Mouse (Mus musculus) heart, embryonic 13.5 days (tissue): ENCODE results near the gene Hmmr. TPM values are rescaled to one million over a fixed set of nuclear protein-coding genes. Genes with fewer than 3 reads are reported as not detected.

Experiments used
- ATAC-seq: fragments of 200-750 bp; cut with Nextera tagmentation; 2 replicates; pipeline ENCODE4 v1.8.0; 2017; ENCODE audit warnings: moderate TSS enrichment; ENCODE audit not compliant: insufficient number of reproducible peaks, low FRiP score, low TSS enrichment; ENCODE audit errors: extremely low read depth
- H3K27ac ChIP-seq: fragments of 300-500 bp; sonication (generic); replicated peaks from 2 replicates; pipeline ENCODE4 v1.5.1; 2015; ENCODE audit warnings: moderate library complexity, mild to moderate bottlenecking, inconsistent platforms
- H3K27me3 ChIP-seq: fragments of 300-500 bp; sonication (generic); replicated peaks from 2 replicates; pipeline ENCODE4 v1.6.1; 2015; ENCODE audit warnings: mild to moderate bottlenecking, inconsistent platforms
- H3K36me3 ChIP-seq: fragments of 300-500 bp; sonication (generic); 2 replicates; pipeline ENCODE4 v1.6.1; 2015; ENCODE audit warnings: mild to moderate bottlenecking, inconsistent platforms
- H3K4me1 ChIP-seq: fragments of 300-500 bp; sonication (generic); 2 replicates; pipeline ENCODE4 v1.6.1; 2015; ENCODE audit warnings: inconsistent platforms
- H3K4me2 ChIP-seq: fragments of 300-500 bp; sonication (generic); 2 replicates; pipeline ENCODE4 v1.6.1; 2015; ENCODE audit warnings: inconsistent platforms, mild to moderate bottlenecking, moderate library complexity
- H3K4me3 ChIP-seq: fragments of 300-500 bp; sonication (generic); 2 replicates; pipeline ENCODE4 v1.5.1; 2015; ENCODE audit warnings: moderate library complexity, mild to moderate bottlenecking, inconsistent platforms
- H3K9ac ChIP-seq: fragments of 300-500 bp; sonication (generic); 2 replicates; pipeline ENCODE4 v1.6.1; 2015; ENCODE audit warnings: inconsistent platforms, mild to moderate bottlenecking, moderate library complexity
- H3K9me3 ChIP-seq: fragments of 300-500 bp; sonication (generic); 2 replicates; pipeline ENCODE4 v1.6.1; 2016; ENCODE audit warnings: inconsistent platforms
- WGBS: fragments of 180-500 bp; shearing (Covaris S2); methylation state at CpG from one replicate; pipeline ENCODE4 v1.1.7; 2015; ENCODE audit warnings: mixed read lengths; 5-methylcytosine and 5-hydroxymethylcytosine counted together
- polyA plus RNA-seq: library from polyadenylated mRNA; unstranded; fragments of >200 nt; fragmentation: Nextera tagmentation; extraction: Ambion mirVana; gene quantifications from 2 replicates; pipeline ENCODE4 v1.2.1, GENCODE M21; 2015

Gene Hmmr
- 45.6 and 48.9 TPM in 2 replicates for polyA plus RNA-seq

GRCm38 (mm10) chr11:40733339-40734174, at the start of gene Hmmr, which contains the start of gene Nudcd2:
Gene Hmmr (minus strand): TSS chr11:40733422.
Gene Nudcd2 (plus strand): TSS chr11:40733667.
- H3K4me3 ChIP-seq, result peak within 1 kb of the TSS; percentile 88
- under 1% methylated on average over 52 of the region's 52 CpGs for WGBS
- H3K9ac ChIP-seq, result peak within 1 kb of the TSS; percentile 96

GRCm38 (mm10) chr11:40781857-40782256, 48.6 kb upstream of the Hmmr start:
- H3K4me2 ChIP-seq, result no peak overlapping the region
- H3K4me1 ChIP-seq, result no peaks in the 10 kb centered on the region
- H3K27ac ChIP-seq, result no peak overlapping the region
- no peak for ATAC-seq
- WGBS, result 61% methylated on average over 2 of the region's 2 CpGs
- no peak overlapping the region for H3K9ac ChIP-seq
- no peaks in the 10 kb centered on the region for H3K9me3 ChIP-seq
- no peaks in the 10 kb centered on the region for H3K27me3 ChIP-seq
- H3K36me3 ChIP-seq, result no peaks in the 10 kb centered on the region
- H3K4me3 ChIP-seq, result no peak overlapping the region

More at GRCm38 (mm10) chr11:40733339-40734174, at the start of gene Hmmr, which contains the start of gene Nudcd2:
- Histone ChIP-seq H3K27me3 (no peaks in the 10 kb centered on the region), H3K4me2 (peak within 1 kb of the TSS; percentile 89), H3K9me3 (no peaks in the 10 kb centered on the region), H3K36me3 (peaks cover 41% of the 10 kb centered on the region), H3K27ac (peak within 1 kb of the TSS; percentile 85), H3K4me1 (peaks cover 39% of the 10 kb centered on the region)
- peak; percentile 99 for ATAC-seq

GRCm38 (mm10) chr11:40775315-40776269, 42.4 kb upstream of the Hmmr start:
- 41% methylated on average over 12 of the region's 12 CpGs for WGBS
- Histone ChIP-seq H3K4me3 (peak overlapping the region; percentile 16; the same call in 1 of the 2 replicates), H3K9me3 (no peaks in the 10 kb centered on the region), H3K27me3 (no peaks in the 10 kb centered on the region), H3K9ac (peak overlapping the region; percentile 33; the same call in 1 of the 2 replicates), H3K27ac (no peak overlapping the region), H3K4me2 (peak overlapping the region; percentile 52), H3K4me1 (0 out of 2 replicates have a peak, but pooled peaks cover 2% of the 10 kb centered on the region), H3K36me3 (no peaks in the 10 kb centered on the region)
- no peak for ATAC-seq

- no peaks in the 10 kb centered on the region for H3K9me3 ChIP-seq
- no peaks in the 10 kb centered on the region for H3K36me3 ChIP-seq
- no peak overlapping the region for H3K9ac ChIP-seq
- H3K27me3 ChIP-seq, result no peaks in the 10 kb centered on the region
- ATAC-seq, result no peak
- H3K4me1 ChIP-seq, result no peaks in the 10 kb centered on the region
- H3K4me2 ChIP-seq, result no peak overlapping the region
- WGBS, result 77% methylated on average over 4 of the region's 4 CpGs
- H3K4me3 ChIP-seq, result no peak overlapping the region
- no peak overlapping the region for H3K27ac ChIP-seq
Measured at GRCm38 (mm10) chr11:40764690-40765089, 31.5 kb upstream of the Hmmr start.

GRCm38 (mm10) chr11:40763395-40763794, 30.2 kb upstream of the Hmmr start:
- ATAC-seq, result no peak
- Histone ChIP-seq H3K4me2 (no peak overlapping the region), H3K9ac (no peak overlapping the region), H3K36me3 (no peaks in the 10 kb centered on the region), H3K27me3 (no peaks in the 10 kb centered on the region), H3K27ac (no peak overlapping the region), H3K9me3 (no peaks in the 10 kb centered on the region), H3K4me1 (no peaks in the 10 kb centered on the region), H3K4me3 (no peak overlapping the region)
- 27% methylated on average over 2 of the region's 2 CpGs for WGBS

DNA sequence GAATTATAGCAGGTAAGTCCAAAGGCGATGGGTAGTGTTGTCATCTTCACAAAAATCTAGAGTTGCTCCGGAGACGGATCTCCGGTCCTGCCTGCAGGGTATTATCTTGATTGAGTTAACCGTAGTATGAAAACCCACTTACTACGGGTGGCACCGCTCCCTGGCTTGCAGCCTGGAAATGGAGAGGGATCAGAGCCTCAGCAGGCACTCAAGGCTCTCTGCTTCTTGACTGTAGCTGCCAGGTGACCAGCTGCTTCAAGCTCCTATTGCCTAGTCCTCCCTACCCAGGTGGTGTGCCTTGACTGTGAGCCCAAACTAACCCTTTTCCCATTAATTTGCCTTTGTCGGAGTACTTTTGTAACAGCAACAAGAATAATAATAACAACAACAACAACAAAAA, 26.7 kb upstream of the Hmmr start:
- Histone ChIP-seq H3K9ac (no peak overlapping the region), H3K4me3 (no peak overlapping the region), H3K9me3 (no peaks in the 10 kb centered on the region), H3K27me3 (no peaks in the 10 kb centered on the region), H3K4me2 (no peak overlapping the region), H3K36me3 (no peaks in the 10 kb centered on the region), H3K27ac (no peak overlapping the region), H3K4me1 (peaks cover 4% of the 10 kb centered on the region)
- 73% methylated on average over 8 of the region's 8 CpGs for WGBS
- ATAC-seq, result no peak

GRCm38 (mm10) chr11:40755968-40756367, 22.7 kb upstream of the Hmmr start:
- ATAC-seq, result no peak
- peak overlapping the region; percentile 81 for H3K4me3 ChIP-seq
- H3K4me2 ChIP-seq, result peak overlapping the region; percentile 73; the same call in 1 of the 2 replicates
- peaks cover 19% of the 10 kb centered on the region for H3K36me3 ChIP-seq
- peaks cover 28% of the 10 kb centered on the region for H3K4me1 ChIP-seq
- WGBS, result 86% methylated on average over 8 of the region's 8 CpGs
- no peaks in the 10 kb centered on the region for H3K9me3 ChIP-seq
- H3K27me3 ChIP-seq, result no peaks in the 10 kb centered on the region
- peak overlapping the region; percentile 54; the same call in 1 of the 2 replicates for H3K27ac ChIP-seq
- peak overlapping the region; percentile 69 for H3K9ac ChIP-seq

DNA sequence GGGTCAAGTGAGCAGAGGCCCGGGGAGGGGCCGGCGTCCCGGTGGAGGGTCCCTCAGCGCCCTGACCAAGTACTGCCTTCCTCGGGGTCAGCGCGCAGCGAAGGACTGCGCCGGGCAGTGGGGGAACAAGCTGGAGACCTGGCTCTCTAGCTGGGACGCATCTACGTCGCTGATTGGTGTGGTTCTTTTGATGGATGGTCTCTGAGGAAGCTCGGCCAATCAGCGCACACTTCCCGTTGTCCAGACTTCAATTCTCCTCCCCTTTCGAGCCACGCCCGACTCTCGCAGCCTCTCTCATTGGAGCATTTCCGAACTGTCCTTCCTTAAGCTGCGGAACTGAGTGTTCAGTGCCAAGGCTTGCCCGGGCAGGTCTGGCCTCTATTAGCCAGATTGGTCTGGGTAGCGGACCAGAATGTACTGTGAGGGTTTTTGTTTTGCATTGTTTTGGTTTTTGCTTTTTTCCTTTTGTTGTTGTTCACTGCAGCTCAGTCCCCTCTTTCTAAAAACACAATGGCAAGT, 21.9 kb upstream of the Hmmr start, which contains the start of gene Ccng1:
Ccng1 (minus strand) TSS at position 203 of the 519 bp plus-strand sequence.
- Histone ChIP-seq H3K9ac (peak within 1 kb of the TSS; percentile 95), H3K4me3 (peak within 1 kb of the TSS; percentile 81), H3K9me3 (no peaks in the 10 kb centered on the region), H3K27ac (peak within 1 kb of the TSS; percentile 93), H3K36me3 (peaks cover 27% of the 10 kb centered on the region), H3K4me2 (peak within 1 kb of the TSS; percentile 73), H3K27me3 (no peaks in the 10 kb centered on the region), H3K4me1 (peaks cover 28% of the 10 kb centered on the region)
- WGBS, result 0% methylated on average over 25 of the region's 25 CpGs
- peak; percentile 98 for ATAC-seq

- Histone ChIP-seq H3K9me3 (no peaks in the 10 kb centered on the region), H3K4me3 (peak overlapping the region; percentile 81), H3K27me3 (no peaks in the 10 kb centered on the region), H3K9ac (peak overlapping the region; percentile 95), H3K36me3 (peaks cover 32% of the 10 kb centered on the region), H3K4me1 (peaks cover 28% of the 10 kb centered on the region), H3K27ac (peak overlapping the region; percentile 93), H3K4me2 (peak overlapping the region; percentile 73)
- 2% methylated on average over 19 of the region's 19 CpGs for WGBS
- ATAC-seq, result peak; percentile 55
Measured at GRCm38 (mm10) chr11:40754664-40755107, 21.5 kb upstream of the Hmmr start.

DNA sequence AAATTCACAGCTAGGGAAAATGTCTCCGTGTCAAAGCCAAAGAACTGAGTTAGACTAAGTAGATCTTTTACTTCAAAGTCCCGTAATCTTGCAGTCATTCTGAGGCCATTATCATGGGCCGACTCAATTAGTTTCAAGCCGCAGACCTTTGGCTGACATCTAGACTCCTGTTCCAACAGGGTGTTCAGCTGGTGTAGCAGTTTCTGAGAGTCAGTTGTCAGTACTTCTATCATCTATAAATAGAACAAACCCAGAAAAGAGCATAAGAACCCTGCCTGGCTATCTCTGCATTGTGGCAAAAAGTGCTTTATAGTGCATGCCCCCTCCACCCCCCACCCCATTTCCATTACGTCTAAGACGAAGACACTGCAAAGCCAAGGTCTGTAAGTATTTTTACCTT, 20.6 kb upstream of the Hmmr start:
- Histone ChIP-seq H3K4me2 (peak overlapping the region; percentile 73), H3K9ac (peak overlapping the region; percentile 95), H3K27ac (peak overlapping the region; percentile 93), H3K9me3 (no peaks in the 10 kb centered on the region), H3K4me1 (peaks cover 28% of the 10 kb centered on the region), H3K36me3 (peaks cover 36% of the 10 kb centered on the region), H3K27me3 (no peaks in the 10 kb centered on the region), H3K4me3 (peak overlapping the region; percentile 81)
- WGBS, result 25% methylated on average over 6 of the region's 6 CpGs
- no peak for ATAC-seq
